Mouse (Mus musculus) small intestine, adult 2 months (tissue): ENCODE measurements around the gene Kdm5a. TPM values are rescaled to one million over a fixed set of nuclear protein-coding genes. Genes with fewer than 3 reads are reported as not detected.

Experiments used
- H3K27ac ChIP-seq: fragments of 200-500 bp; 2 replicates; pipeline ENCODE4 v1.5.1; 2012; ENCODE audit warnings: low read depth, low read length, control low read depth, inconsistent platforms; ENCODE audit not compliant: insufficient read depth
- H3K27me3 ChIP-seq: fragments of 200-500 bp; 2 replicates; pipeline ENCODE4 v1.6.1; 2012; ENCODE audit warnings: mild to moderate bottlenecking, moderate library complexity, low read length, inconsistent platforms; ENCODE audit not compliant: control insufficient read depth, insufficient read depth
- H3K36me3 ChIP-seq: fragments of 200-500 bp; 2 replicates; pipeline ENCODE4 v1.6.1; 2012; ENCODE audit warnings: mild to moderate bottlenecking, low read length, control low read depth, inconsistent platforms; ENCODE audit not compliant: control insufficient read depth, insufficient read depth
- H3K4me1 ChIP-seq: fragments of 200-500 bp; 2 replicates; pipeline ENCODE4 v1.6.1; 2012; ENCODE audit warnings: low read length, inconsistent platforms, mixed read lengths; ENCODE audit not compliant: control insufficient read depth, insufficient read depth, insufficient read length
- H3K4me3 ChIP-seq: fragments of 200-500 bp; 2 replicates; pipeline ENCODE4 v1.5.1; 2012; ENCODE audit warnings: low read depth, mild to moderate bottlenecking, control low read depth, inconsistent platforms, low read length, moderate library complexity
- CTCF ChIP-seq: fragments of 200-500 bp; IDR thresholded peaks from 2 replicates; pipeline ENCODE4 v1.5.1; 2012; ENCODE audit warnings: low read depth, mild to moderate bottlenecking, control low read depth, inconsistent platforms, low read length, moderate library complexity, mixed read lengths; ENCODE audit not compliant: insufficient replicate concordance, insufficient read length; ENCODE audit errors: extremely low read depth
- POLR2A ChIP-seq: fragments of 200-500 bp; IDR thresholded peaks from 2 replicates; pipeline ENCODE4 v1.6.1; 2012; ENCODE audit warnings: low read depth, mild to moderate bottlenecking, control low read depth, inconsistent platforms, low read length, moderate library complexity
- WGBS: fragments of 180-500 bp; shearing (Covaris S2); methylation state at CpG from one replicate; pipeline ENCODE4 v1.1.7; 2018; 5-methylcytosine and 5-hydroxymethylcytosine counted together
- polyA plus RNA-seq: library from polyadenylated mRNA; depleted of rRNA; stranded (reverse); fragments of >200 nt; gene quantifications from 2 replicates; pipeline ENCODE4 v1.2.3, GENCODE M21; 2012

Gene Kdm5a
- polyA plus RNA-seq, 1 experiment, result 1.1 TPM

GRCm38 (mm10) chr6:120442171-120442749 lies 78.3 kb downstream of the Kdm5a start:
- Histone ChIP-seq H3K36me3 (peaks cover 27% of the 10 kb centered on the region), H3K4me3 (no peak overlapping the region), H3K27ac (no peak overlapping the region), H3K27me3 (no peaks in the 10 kb centered on the region; the same call in 1 of the 2 replicates), H3K4me1 (no peaks in the 10 kb centered on the region; the same call in 1 of the 2 replicates)
- TF ChIP-seq CTCF (no peak), POLR2A (no peak)
- WGBS, result 80% methylated on average over 4 of the region's 4 CpGs

- Histone ChIP-seq H3K27me3 (no peaks in the 10 kb centered on the region), H3K36me3 (peaks cover 21% of the 10 kb centered on the region), H3K4me3 (no peak overlapping the region), H3K4me1 (no peaks in the 10 kb centered on the region; the same call in 1 of the 2 replicates), H3K27ac (peak overlapping the region; percentile 47; the same call in 1 of the 2 replicates)
- no peak for TF ChIP-seq POLR2A
- TF ChIP-seq CTCF, result no peak
- 45% methylated on average over 14 of the region's 14 CpGs for WGBS
Observed at GRCm38 (mm10) chr6:120443363-120444355, 79.7 kb downstream of the Kdm5a start.

- no peaks in the 10 kb centered on the region for H3K27me3 ChIP-seq
- peaks cover 11% of the 10 kb centered on the region for H3K4me1 ChIP-seq
- TF ChIP-seq CTCF (no peak), POLR2A (no peak)
- H3K36me3 ChIP-seq, result no peaks in the 10 kb centered on the region
- 85% methylated on average over 3 of the region's 3 CpGs for WGBS
- H3K4me3 ChIP-seq, result no peak overlapping the region
- H3K27ac ChIP-seq, result 0 out of 2 replicates have a peak overlapping the region, but pooled peaks have one; percentile 42
Observed at GRCm38 (mm10) chr6:120450208-120450607, 86.3 kb downstream of the Kdm5a start.

- Histone ChIP-seq H3K4me3 (no peak overlapping the region), H3K36me3 (no peaks in the 10 kb centered on the region), H3K27me3 (no peaks in the 10 kb centered on the region), H3K27ac (no peak overlapping the region), H3K4me1 (peaks cover 11% of the 10 kb centered on the region)
- WGBS, result 83% methylated on average over 11 of the region's 11 CpGs
- no peak for TF ChIP-seq CTCF
- no peak for TF ChIP-seq POLR2A
Observed at GRCm38 (mm10) chr6:120452384-120453102, 88.6 kb downstream of the Kdm5a start.

- no peak for TF ChIP-seq POLR2A
- no peak for TF ChIP-seq CTCF
- no peaks in the 10 kb centered on the region for H3K36me3 ChIP-seq
- H3K4me3 ChIP-seq, result no peak overlapping the region
- no peaks in the 10 kb centered on the region for H3K27me3 ChIP-seq
- no peak overlapping the region for H3K27ac ChIP-seq
- peaks cover 11% of the 10 kb centered on the region for H3K4me1 ChIP-seq
- WGBS, result 80% methylated on average over 5 of the region's 5 CpGs
Observed at GRCm38 (mm10) chr6:120453103-120453445, 89.2 kb downstream of the Kdm5a start.

DNA sequence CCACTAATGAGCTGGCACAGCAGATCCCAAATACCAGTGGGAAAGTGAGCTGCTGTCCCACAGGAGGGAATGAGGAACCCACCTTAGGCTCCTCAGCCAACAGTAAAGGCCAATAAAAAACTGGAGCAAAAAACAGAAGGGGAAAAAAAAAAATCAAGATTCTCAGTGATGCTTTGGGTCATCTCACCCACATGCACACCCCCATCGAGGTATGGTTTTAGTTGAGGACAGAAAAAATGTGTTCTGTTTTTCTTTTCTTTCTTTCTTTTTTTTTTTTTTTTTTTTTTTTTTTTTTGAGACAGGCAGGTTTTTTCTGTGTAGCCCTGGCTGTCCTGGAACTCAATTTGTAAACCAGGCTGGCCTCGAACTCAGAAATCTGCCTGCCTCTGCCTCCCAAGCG lies 89.6 kb downstream of the Kdm5a start:
- Histone ChIP-seq H3K36me3 (no peaks in the 10 kb centered on the region), H3K27ac (no peak overlapping the region), H3K27me3 (no peaks in the 10 kb centered on the region), H3K4me1 (peaks cover 11% of the 10 kb centered on the region), H3K4me3 (no peak overlapping the region)
- 95% methylated on average over 3 of the region's 3 CpGs for WGBS
- TF ChIP-seq POLR2A, result no peak
- no peak for TF ChIP-seq CTCF

DNA sequence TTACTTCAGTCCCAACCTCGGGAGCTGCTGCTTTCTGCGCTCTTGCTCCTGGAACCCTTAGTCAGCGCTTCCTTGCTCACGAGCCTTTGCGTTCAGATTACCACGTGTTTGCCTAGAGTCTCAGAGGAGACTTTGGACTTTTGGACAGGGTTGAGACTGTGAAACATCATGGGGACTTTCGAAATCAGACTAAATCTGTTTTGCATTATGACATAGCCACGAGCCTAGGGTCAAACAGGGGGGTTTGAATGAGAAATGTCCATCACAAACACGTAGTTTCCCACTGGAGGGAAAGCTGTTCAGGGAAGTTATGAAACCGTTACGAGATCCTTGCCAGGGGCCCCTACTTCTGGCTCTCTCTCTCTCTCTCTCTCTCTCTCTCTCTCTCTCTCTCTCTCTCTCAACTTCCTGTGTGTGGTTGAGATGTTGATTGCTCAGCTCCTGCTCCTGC lies 90.7 kb downstream of the Kdm5a start:
- Histone ChIP-seq H3K36me3 (no peaks in the 10 kb centered on the region), H3K4me3 (peak overlapping the region; percentile 31), H3K27me3 (no peaks in the 10 kb centered on the region), H3K4me1 (peaks cover 11% of the 10 kb centered on the region), H3K27ac (peak overlapping the region; percentile 75)
- TF ChIP-seq POLR2A (no peak), CTCF (no peak)
- WGBS, result 12% methylated on average over 11 of the region's 11 CpGs
